Mouse (Mus musculus) kidney, postnatal 10 days (tissue): ENCODE measurements around the gene Psmd10.
A peak's percentile ranks its signal among the peaks of the same experiment; 100 is the strongest.

Experiments used
- DNase-seq: peaks from one replicate; pipeline ENCODE4 v3.0.0; 2021; ENCODE audit warnings: mixed read lengths

The Psmd10 gene

GRCm38 (mm10) chrX:140956272-140956940, at the start of gene Psmd10, which contains the start of gene Atg4a:
TSS of gene Psmd10 (minus strand) at chrX:140956728.
TSS of gene Atg4a (plus strand) at chrX:140956907.
- DNase-seq = peak; percentile 94

GRCm38 (mm10) chrX:140998885-140999284, 42.4 kb upstream of the Psmd10 start:
- DNase-seq = no peak

GRCm38 (mm10) chrX:140997912-140998545, 41.5 kb upstream of the Psmd10 start:
- no peak for DNase-seq

- no peak for DNase-seq
Measured at GRCm38 (mm10) chrX:140996909-140997516, 40.5 kb upstream of the Psmd10 start.

GRCm38 (mm10) chrX:140985256-140985655, 28.7 kb upstream of the Psmd10 start:
- no peak for DNase-seq

- DNase-seq = no peak
Measured at GRCm38 (mm10) chrX:140984795-140985194, 28.3 kb upstream of the Psmd10 start.

GRCm38 (mm10) chrX:140983206-140983960, 26.9 kb upstream of the Psmd10 start:
- peak; percentile 14 for DNase-seq

- no peak for DNase-seq
Measured at GRCm38 (mm10) chrX:140980163-140980562, 23.6 kb upstream of the Psmd10 start.

- peak; percentile 58 for DNase-seq
Measured at GRCm38 (mm10) chrX:140979546-140979945, 23.0 kb upstream of the Psmd10 start.

- no peak for DNase-seq
Measured at GRCm38 (mm10) chrX:140978943-140979342, 22.4 kb upstream of the Psmd10 start.

- no peak for DNase-seq
Measured at GRCm38 (mm10) chrX:140956959-140957358, 431 bp upstream of the Psmd10 start.

- no peak for DNase-seq
Measured at GRCm38 (mm10) chrX:140953618-140954017, 2.9 kb downstream of the Psmd10 start.

GRCm38 (mm10) chrX:140936271-140936670, 20.3 kb downstream of the Psmd10 start:
- no peak for DNase-seq

GRCm38 (mm10) chrX:140933263-140933662, 23.3 kb downstream of the Psmd10 start:
- DNase-seq = no peak

GRCm38 (mm10) chrX:140932066-140932465, 24.5 kb downstream of the Psmd10 start:
- DNase-seq = no peak

GRCm38 (mm10) chrX:140921321-140921720, 35.2 kb downstream of the Psmd10 start:
- DNase-seq = no peak

GRCm38 (mm10) chrX:140907360-140907759, 49.2 kb downstream of the Psmd10 start, which contains the start of gene Vsig1:
TSS of gene Vsig1 (plus strand) at chrX:140907608.
- no peak for DNase-seq

- DNase-seq = no peak
Measured at GRCm38 (mm10) chrX:140903487-140903886, 53.0 kb downstream of the Psmd10 start.
